Mouse (Mus musculus): ENCODE measurements around the gene Mpo.

GRCm38 (mm10) chr11:87802621-87803020, 9.2 kb downstream of the Mpo start:
- TF ChIP-seq CTCF (IDR thresholded peaks at IDR 0.05) (peak; percentile 66), EP300 (IDR thresholded peaks at IDR 0.05) (no peak)
